Comparison of ENCODE assay signal across 9 mouse cellular contexts in genomic region chr7:25030032-25030753, GRCm38 (mm10). TPM values are rescaled to one million over a fixed set of nuclear protein-coding genes. Genes with fewer than 3 reads are reported as not detected.
DNase-seq lines count a peak whose midpoint lies in the region; ATAC-seq and TF ChIP-seq lines count a peak whose summit lies in the region.
"Had no signal": no experiment of that assay in that cellular context is flagged by ENCODE, and none has a peak within 500 bp of the region (broad histone marks: within the 10 kb centered on the region; RNA-seq: fewer than 3 reads in every experiment).

No protein-coding gene starts in this region.

- TF ChIP-seq POLR2A in limb, embryonic 14.5 days (IDR thresholded peaks at IDR 0.05; ENCODE audit: borderline replicate concordance, extremely low read depth, insufficient read depth, insufficient read length): no peak
- TF ChIP-seq POLR2A in testis, adult 2 months (IDR thresholded peaks at IDR 0.05; ENCODE audit: control insufficient read depth, low read depth, low read length): no peak

- peaks cover 64% of the 10 kb centered on the region for H3K36me3 ChIP-seq in forebrain, embryonic 12.5 days (replicated peaks)
- H3K36me3 ChIP-seq in hindbrain, embryonic 15.5 days: peaks cover 20% of the 10 kb centered on the region
- H3K36me3 ChIP-seq in limb, embryonic 14.5 days (ENCODE audit: control insufficient read depth, insufficient read depth, low read length): peaks cover 39% of the 10 kb centered on the region
- H3K36me3 ChIP-seq in testis, adult 2 months (ENCODE audit: control insufficient read depth, insufficient read depth, low read length): no peaks in the 10 kb centered on the region; the same call in 1 of the 2 replicates

- H3K9ac ChIP-seq in forebrain, embryonic 12.5 days: no peak overlapping the region
- no peak overlapping the region for H3K9ac ChIP-seq in hindbrain, embryonic 15.5 days
- no peak overlapping the region for H3K9ac ChIP-seq in limb, embryonic 14.5 days (ENCODE audit: low read depth, low read length, severe bottlenecking)

- peak; percentile 72 to 89 for DNase-seq in left cerebral cortex, adult 18-20 months (ENCODE audit: low spot score in 2 of 2)
- no peak for DNase-seq in left cerebral cortex, adult 11 months (ENCODE audit: low spot score)
- DNase-seq in c-Kit-positive CD71-positive TER-119-negative erythroid progenitor cells, embryonic 14.5 days (ENCODE audit: low read depth): peak; percentile 68
- DNase-seq in limb, embryonic 14.5 days (ENCODE audit: low spot score): peak; percentile 82
- DNase-seq in neural tube, embryonic 10.5 days (ENCODE audit: extremely low spot score, low spot score): peak; percentile 89

- ATAC-seq in forebrain, embryonic 12.5 days (ENCODE audit: low FRiP score): peak; percentile 31; the same call in 1 of the 2 replicates
- peak; percentile 67; the same call in 1 of the 2 replicates for ATAC-seq in hindbrain, embryonic 15.5 days (ENCODE audit: low FRiP score, low read depth)
- peak; percentile 56; the same call in 1 of the 2 replicates for ATAC-seq in limb, embryonic 14.5 days (ENCODE audit: low FRiP score, low read depth)

- TF ChIP-seq CTCF in testis, adult 2 months (IDR thresholded peaks at IDR 0.05; ENCODE audit: control insufficient read depth, insufficient read depth, insufficient replicate concordance, low read depth, low read length): peak; percentile 61

- no peak overlapping the region for H3K4me2 ChIP-seq in forebrain, embryonic 12.5 days
- H3K4me2 ChIP-seq in hindbrain, embryonic 15.5 days: no peak overlapping the region
- no peak overlapping the region for H3K4me2 ChIP-seq in limb, embryonic 14.5 days (replicated peaks; ENCODE audit: low read depth, low read length, severe bottlenecking)

- H3K27ac ChIP-seq in forebrain, embryonic 12.5 days: 0 out of 2 replicates have a peak overlapping the region, but pooled peaks have one; percentile 39
- peak overlapping the region; percentile 5; the same call in 1 of the 2 replicates for H3K27ac ChIP-seq in hindbrain, embryonic 15.5 days (replicated peaks)
- H3K27ac ChIP-seq in limb, embryonic 14.5 days (replicated peaks; ENCODE audit: low read depth, low read length): no peak overlapping the region
- H3K27ac ChIP-seq in testis, adult 2 months (ENCODE audit: control insufficient read depth, insufficient read depth, low read depth, low read length): no peak overlapping the region

- no peaks in the 10 kb centered on the region for H3K27me3 ChIP-seq in forebrain, embryonic 12.5 days
- no peaks in the 10 kb centered on the region for H3K27me3 ChIP-seq in hindbrain, embryonic 15.5 days
- no peaks in the 10 kb centered on the region for H3K27me3 ChIP-seq in limb, embryonic 14.5 days (ENCODE audit: control insufficient read depth, insufficient read depth, low read length)
- H3K27me3 ChIP-seq in testis, adult 2 months (ENCODE audit: control insufficient read depth, insufficient read depth, low read length): no peaks in the 10 kb centered on the region

- 47% methylated on average over 5 of the region's 5 CpGs for WGBS in forebrain, embryonic 12.5 days
- WGBS in hindbrain, embryonic 15.5 days: 40% methylated on average over 5 of the region's 5 CpGs
- WGBS in limb, embryonic 14.5 days: 42% methylated on average over 5 of the region's 5 CpGs

- H3K4me3 ChIP-seq in forebrain, embryonic 12.5 days (replicated peaks): no peak overlapping the region
- H3K4me3 ChIP-seq in hindbrain, embryonic 15.5 days: no peak overlapping the region
- no peak overlapping the region for H3K4me3 ChIP-seq in limb, embryonic 14.5 days (replicated peaks; ENCODE audit: low read length)
- no peak overlapping the region for H3K4me3 ChIP-seq in testis, adult 2 months (ENCODE audit: control insufficient read depth, low read depth, low read length)
- H3K4me3 ChIP-seq: erythroblast, embryonic 14.5 days had no signal

- H3K9me3 ChIP-seq in forebrain, embryonic 12.5 days: no peaks in the 10 kb centered on the region
- no peaks in the 10 kb centered on the region for H3K9me3 ChIP-seq in hindbrain, embryonic 15.5 days
- H3K9me3 ChIP-seq in limb, embryonic 14.5 days (ENCODE audit: control insufficient read depth, low read length): no peaks in the 10 kb centered on the region

- no peaks in the 10 kb centered on the region for H3K4me1 ChIP-seq in forebrain, embryonic 12.5 days
- no peaks in the 10 kb centered on the region for H3K4me1 ChIP-seq in hindbrain, embryonic 15.5 days (replicated peaks)
- H3K4me1 ChIP-seq in limb, embryonic 14.5 days (ENCODE audit: control insufficient read depth, insufficient read depth, low read length): no peaks in the 10 kb centered on the region
- H3K4me1 ChIP-seq in testis, adult 2 months (ENCODE audit: control insufficient read depth, insufficient read depth, low read length): no peaks in the 10 kb centered on the region

RNA-seq across cellular contexts. Expression of gene Atp1a3, which starts 24.4 kb away (rescaled TPM):
- 1,000 to 10,000 TPM; 1,987 to 2,019 TPM for total RNA-seq in left cerebral cortex, adult 18-20 months (2021)
- polyA plus RNA-seq in forebrain, embryonic 12.5 days (2016; fragmentation: Nextera tagmentation; extraction: Ambion mirVana): 68.2 and 87.4 TPM in 2 replicates
- 487 and 576 TPM in 2 replicates for polyA plus RNA-seq in hindbrain, embryonic 15.5 days (2015; fragmentation: Nextera tagmentation; extraction: Ambion mirVana)
- 0.84 and 1.1 TPM in 2 replicates for polyA plus RNA-seq in limb, embryonic 14.5 days (2012; rRNA removed)
- polyA plus RNA-seq in limb, embryonic 14.5 days (2014; fragmentation: Nextera tagmentation; extraction: Ambion mirVana): 0.54 and 0.69 TPM in 2 replicates
- 0.38 and 0.44 TPM in 2 replicates for polyA plus RNA-seq in testis, adult 2 months (2012; rRNA removed)

RNA-seq across cellular contexts. Expression of gene Grik5, which starts 42.0 kb away (rescaled TPM):
- 100 to 1,000 TPM; 176 TPM for total RNA-seq in left cerebral cortex, adult 18-20 months (2021)
- polyA plus RNA-seq in forebrain, embryonic 12.5 days (2016; fragmentation: Nextera tagmentation; extraction: Ambion mirVana): 14.3 and 18.1 TPM in 2 replicates
- 18.3 and 18.5 TPM in 2 replicates for polyA plus RNA-seq in hindbrain, embryonic 15.5 days (2015; fragmentation: Nextera tagmentation; extraction: Ambion mirVana)
- polyA plus RNA-seq in limb, embryonic 14.5 days (2012; rRNA removed): 84.9 and 128 TPM in 2 replicates
- 11.8 and 13.8 TPM in 2 replicates for polyA plus RNA-seq in limb, embryonic 14.5 days (2014; fragmentation: Nextera tagmentation; extraction: Ambion mirVana)
- 83.7 and 86.7 TPM in 2 replicates for polyA plus RNA-seq in testis, adult 2 months (2012; rRNA removed)

RNA-seq across cellular contexts. Expression of gene Zfp574, which starts 42.2 kb away (rescaled TPM):
- total RNA-seq in left cerebral cortex, adult 18-20 months (2021): 10 to 100 TPM; 34.9 TPM
- polyA plus RNA-seq in forebrain, embryonic 12.5 days (2016; fragmentation: Nextera tagmentation; extraction: Ambion mirVana): 39.7 and 41.2 TPM in 2 replicates
- 33.9 and 37.7 TPM in 2 replicates for polyA plus RNA-seq in hindbrain, embryonic 15.5 days (2015; fragmentation: Nextera tagmentation; extraction: Ambion mirVana)
- polyA plus RNA-seq in limb, embryonic 14.5 days (2012; rRNA removed): 33.3 and 45.7 TPM in 2 replicates
- polyA plus RNA-seq in limb, embryonic 14.5 days (2014; fragmentation: Nextera tagmentation; extraction: Ambion mirVana): 28.0 and 30.8 TPM in 2 replicates
- 267 and 276 TPM in 2 replicates for polyA plus RNA-seq in testis, adult 2 months (2012; rRNA removed)

RNA-seq across cellular contexts. Expression of gene Rabac1, which starts 57.6 kb away (rescaled TPM):
- 100 to 1,000 TPM; 305 to 355 TPM for total RNA-seq in left cerebral cortex, adult 18-20 months (2021)
- 82.3 and 87.7 TPM in 2 replicates for polyA plus RNA-seq in forebrain, embryonic 12.5 days (2016; fragmentation: Nextera tagmentation; extraction: Ambion mirVana)
- polyA plus RNA-seq in hindbrain, embryonic 15.5 days (2015; fragmentation: Nextera tagmentation; extraction: Ambion mirVana): 302 and 308 TPM in 2 replicates
- 185 and 268 TPM in 2 replicates for polyA plus RNA-seq in limb, embryonic 14.5 days (2012; rRNA removed)
- polyA plus RNA-seq in limb, embryonic 14.5 days (2014; fragmentation: Nextera tagmentation; extraction: Ambion mirVana): 212 and 230 TPM in 2 replicates
- polyA plus RNA-seq in testis, adult 2 months (2012; rRNA removed): 377 and 423 TPM in 2 replicates

Comparison
In these comparisons a context has a peak if more than half of its experiments do, and no peak if none do; other contexts are left out.
1. H3K27ac ChIP-seq: peak in forebrain, embryonic 12.5 days (single experiment) and hindbrain, embryonic 15.5 days (single experiment); none in limb, embryonic 14.5 days (single experiment) and testis, adult 2 months (single experiment).
2. RNA of gene Atp1a3, which starts 24.4 kb away (polyA plus RNA-seq): 487 to 576 TPM in hindbrain, embryonic 15.5 days and 68.2 to 87.4 TPM in forebrain, embryonic 12.5 days; 0.54 to 1.1 TPM in limb, embryonic 14.5 days and 0.38 to 0.44 TPM in testis, adult 2 months; every median in the first group is over 10 times any median in the second.
3. Peak in every context shown above with its lines, with median percentiles within 50 percentile points of each other: ATAC-seq.